Mouse (Mus musculus) forebrain, embryonic 14.5 days (tissue): ENCODE measurements around the gene Kif6. TPM values are rescaled to one million over a fixed set of nuclear protein-coding genes. Genes with fewer than 3 reads are reported as not detected.

ENCODE experiments used
- ATAC-seq: fragments of 200-750 bp; cut with Nextera tagmentation; 2 replicates; pipeline ENCODE4 v1.8.0; 2017; ENCODE audit warnings: mild to moderate bottlenecking, moderate library complexity
- DNase-seq: peaks from one replicate; pipeline ENCODE4 v3.0.0-alpha.2; 2015; ENCODE audit warnings: low spot score
- H3K27ac ChIP-seq: fragments of 300-500 bp; sonication (generic); 2 replicates; pipeline ENCODE4 v1.5.1; 2014; ENCODE audit warnings: low read depth, mild to moderate bottlenecking, control low read depth, low read length, moderate library complexity
- H3K27me3 ChIP-seq: fragments of 300-500 bp; sonication (generic); replicated peaks from 2 replicates; pipeline ENCODE4 v1.6.1; 2014; ENCODE audit warnings: low read length, control low read depth, mixed read lengths; ENCODE audit not compliant: control insufficient read depth, insufficient read depth
- H3K36me3 ChIP-seq: fragments of 300-500 bp; sonication (generic); 2 replicates; pipeline ENCODE4 v1.6.1; 2014; ENCODE audit warnings: low read length, control low read depth; ENCODE audit not compliant: control insufficient read depth, insufficient read depth
- H3K4me1 ChIP-seq: fragments of 300-500 bp; sonication (generic); 2 replicates; pipeline ENCODE4 v1.6.1; 2014; ENCODE audit warnings: antibody characterized with exemption, low read length, control low read depth; ENCODE audit not compliant: control insufficient read depth, insufficient read depth
- H3K4me2 ChIP-seq: fragments of 300-500 bp; sonication (generic); 2 replicates; pipeline ENCODE4 v1.6.1; 2014; ENCODE audit warnings: mild to moderate bottlenecking, control low read depth, low read length
- H3K4me3 ChIP-seq: fragments of 300-500 bp; sonication (generic); 2 replicates; pipeline ENCODE4 v1.5.1; 2014; ENCODE audit warnings: low read depth, low read length, control low read depth
- H3K9ac ChIP-seq: fragments of 300-500 bp; sonication (generic); 2 replicates; pipeline ENCODE4 v1.6.1; 2014; ENCODE audit warnings: mild to moderate bottlenecking, low read length, control low read depth, moderate library complexity
- H3K9me3 ChIP-seq: fragments of 300-500 bp; sonication (generic); replicated peaks from 2 replicates; pipeline ENCODE4 v1.6.1; 2016; ENCODE audit warnings: low read length, control low read depth, mixed read lengths; ENCODE audit not compliant: control insufficient read depth
- WGBS: fragments of 180-500 bp; shearing (Covaris S2); extraction: QIAGEN DNeasy Blood & Tissue Kit; methylation state at CpG from one replicate; pipeline ENCODE4 v1.1.7; 2014; 5-methylcytosine and 5-hydroxymethylcytosine counted together
- polyA plus RNA-seq: library from polyadenylated mRNA; unstranded; fragments of >200 nt; fragmentation: Nextera tagmentation; extraction: Ambion mirVana; gene quantifications from 2 replicates; pipeline ENCODE4 v1.2.1, GENCODE M21; 2014

Kif6 gene
- polyA plus RNA-seq, 1 experiment from 2014 or later = 1.2 TPM

DNA sequence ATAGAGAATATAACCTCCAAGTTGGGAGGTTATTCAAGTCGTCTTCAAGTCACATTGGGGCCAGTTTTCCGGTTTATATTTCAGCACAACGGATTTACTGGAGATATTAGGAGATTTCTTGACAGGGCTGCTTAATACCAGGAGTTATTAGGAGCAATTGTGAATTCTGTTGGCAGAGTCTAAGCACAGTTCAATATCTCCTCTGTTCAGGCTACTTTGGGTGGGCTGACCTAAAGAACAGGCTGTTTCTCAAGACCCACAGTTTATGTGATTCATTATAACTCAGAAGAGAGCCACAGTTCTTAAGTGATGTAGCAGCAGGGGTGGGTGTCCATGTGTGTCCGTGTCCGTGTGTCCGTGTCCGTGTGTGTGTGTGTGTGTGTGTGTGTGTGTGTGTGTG, 34.5 kb downstream of the Kif6 start:
- Histone ChIP-seq H3K27me3 (no peaks in the 10 kb centered on the region), H3K4me3 (no peak overlapping the region), H3K9ac (no peak overlapping the region), H3K27ac (no peak overlapping the region), H3K4me2 (no peak overlapping the region), H3K9me3 (0 out of 2 replicates have a peak, but pooled peaks cover 3% of the 10 kb centered on the region), H3K36me3 (no peaks in the 10 kb centered on the region), H3K4me1 (no peaks in the 10 kb centered on the region)
- 87% methylated on average over 7 of the region's 7 CpGs for WGBS
- ATAC-seq (no peak), DNase-seq (no peak)

DNA sequence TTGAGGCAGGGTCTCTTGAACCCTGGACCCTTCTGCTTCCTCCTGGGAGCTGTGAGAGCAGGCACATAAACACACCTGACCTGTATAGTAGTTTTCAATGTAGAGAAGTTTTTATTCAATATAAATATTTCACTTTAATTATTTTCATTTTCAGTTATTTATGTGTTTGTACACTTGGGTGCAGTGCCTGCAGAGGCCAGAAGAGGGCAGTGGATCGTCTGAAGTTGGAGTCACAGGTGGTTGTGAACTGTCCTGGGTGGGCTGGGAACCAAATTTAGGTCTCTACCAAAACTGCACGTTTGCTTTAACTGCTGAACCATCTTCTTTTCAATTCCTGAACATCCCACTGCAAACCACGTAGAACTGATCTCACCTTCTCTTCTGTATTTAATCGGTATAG, 35.4 kb downstream of the Kif6 start:
- Histone ChIP-seq H3K9me3 (0 out of 2 replicates have a peak, but pooled peaks cover 3% of the 10 kb centered on the region), H3K27me3 (no peaks in the 10 kb centered on the region), H3K36me3 (no peaks in the 10 kb centered on the region), H3K4me2 (no peak overlapping the region), H3K4me1 (no peaks in the 10 kb centered on the region), H3K9ac (no peak overlapping the region), H3K4me3 (no peak overlapping the region), H3K27ac (no peak overlapping the region)
- DNase-seq = no peak
- no peak for ATAC-seq
- 93% methylated on average over 4 of the region's 4 CpGs for WGBS

DNA sequence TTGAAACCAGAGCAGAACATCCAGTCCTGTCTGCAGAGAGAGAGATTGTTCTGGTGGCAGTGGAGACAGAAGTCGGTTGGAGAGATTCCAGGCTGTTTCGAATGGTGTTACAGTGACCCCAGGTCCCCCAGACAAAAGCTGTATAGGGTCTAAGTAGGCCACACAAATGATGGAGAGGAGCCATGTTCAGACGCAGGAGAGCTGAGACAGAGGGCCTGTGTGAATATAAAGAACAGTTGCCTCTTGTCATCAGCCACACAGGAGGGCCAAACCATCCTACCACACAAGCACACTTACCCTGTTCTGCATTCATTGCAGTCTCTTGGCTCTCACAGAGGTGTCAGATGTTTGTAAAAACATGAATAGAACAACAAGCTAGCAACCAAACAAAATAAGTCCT, 37.4 kb downstream of the Kif6 start:
- H3K27me3 ChIP-seq = no peaks in the 10 kb centered on the region
- no peaks in the 10 kb centered on the region for H3K4me1 ChIP-seq
- no peak overlapping the region for H3K9ac ChIP-seq
- H3K4me2 ChIP-seq = no peak overlapping the region
- no peak overlapping the region for H3K4me3 ChIP-seq
- ATAC-seq (peak; percentile 37; the same call in 1 of the 2 replicates), DNase-seq (peak; percentile 32)
- H3K9me3 ChIP-seq = 0 out of 2 replicates have a peak, but pooled peaks cover 3% of the 10 kb centered on the region
- H3K27ac ChIP-seq = no peak overlapping the region
- H3K36me3 ChIP-seq = no peaks in the 10 kb centered on the region
- 27% methylated on average over 3 of the region's 3 CpGs for WGBS

DNA sequence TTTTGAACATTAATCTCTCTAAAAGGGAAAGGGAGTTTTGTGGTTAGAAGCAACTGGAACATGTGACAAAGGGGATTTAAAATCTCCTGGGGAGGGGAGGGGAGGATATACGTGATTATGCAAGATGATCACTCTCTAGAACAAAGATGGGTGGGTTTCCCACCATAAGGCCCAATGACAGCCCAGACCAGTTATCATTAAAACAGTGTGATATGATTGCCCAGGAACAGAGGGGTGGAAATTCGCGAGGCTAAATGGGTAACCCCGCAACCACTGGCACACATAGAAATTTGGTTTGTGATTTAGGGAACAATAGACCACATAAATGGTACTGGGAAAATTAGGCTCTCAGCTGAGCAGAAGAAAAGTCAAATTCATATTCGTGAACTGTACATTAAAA, 37.9 kb downstream of the Kif6 start:
- H3K4me2 ChIP-seq = no peak overlapping the region
- H3K9me3 ChIP-seq = 0 out of 2 replicates have a peak, but pooled peaks cover 3% of the 10 kb centered on the region
- peak; percentile 46; the same call in 1 of the 2 replicates for ATAC-seq
- 49% methylated on average over 5 of the region's 5 CpGs for WGBS
- no peak overlapping the region for H3K27ac ChIP-seq
- no peaks in the 10 kb centered on the region for H3K4me1 ChIP-seq
- H3K27me3 ChIP-seq = no peaks in the 10 kb centered on the region
- no peaks in the 10 kb centered on the region for H3K36me3 ChIP-seq
- H3K4me3 ChIP-seq = no peak overlapping the region
- H3K9ac ChIP-seq = no peak overlapping the region
- DNase-seq = peak; percentile 17

DNA sequence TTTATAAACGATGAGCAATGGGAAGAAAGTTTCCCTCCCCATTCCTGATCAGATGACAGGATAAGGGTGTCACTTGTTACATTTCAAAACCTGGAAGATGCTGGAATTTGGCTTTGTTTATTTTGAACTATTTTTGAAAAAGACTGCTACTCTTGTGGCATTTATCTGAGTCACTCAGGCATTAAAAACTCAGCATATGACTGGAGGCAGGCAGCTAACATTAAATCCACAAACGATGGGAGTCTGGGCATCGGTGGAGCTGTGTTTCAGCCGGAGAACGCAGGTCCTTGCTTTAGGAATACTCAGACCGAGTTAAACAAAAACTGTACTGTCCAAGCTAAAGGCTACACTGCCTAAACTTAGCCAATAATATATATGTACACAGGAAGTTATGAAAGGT, 46.7 kb downstream of the Kif6 start:
- Histone ChIP-seq H3K4me3 (no peak overlapping the region), H3K4me2 (no peak overlapping the region), H3K4me1 (no peaks in the 10 kb centered on the region), H3K36me3 (no peaks in the 10 kb centered on the region), H3K9me3 (no peaks in the 10 kb centered on the region), H3K9ac (no peak overlapping the region), H3K27me3 (no peaks in the 10 kb centered on the region), H3K27ac (no peak overlapping the region)
- DNase-seq (no peak), ATAC-seq (no peak)
- 71% methylated on average over 6 of the region's 6 CpGs for WGBS

DNA sequence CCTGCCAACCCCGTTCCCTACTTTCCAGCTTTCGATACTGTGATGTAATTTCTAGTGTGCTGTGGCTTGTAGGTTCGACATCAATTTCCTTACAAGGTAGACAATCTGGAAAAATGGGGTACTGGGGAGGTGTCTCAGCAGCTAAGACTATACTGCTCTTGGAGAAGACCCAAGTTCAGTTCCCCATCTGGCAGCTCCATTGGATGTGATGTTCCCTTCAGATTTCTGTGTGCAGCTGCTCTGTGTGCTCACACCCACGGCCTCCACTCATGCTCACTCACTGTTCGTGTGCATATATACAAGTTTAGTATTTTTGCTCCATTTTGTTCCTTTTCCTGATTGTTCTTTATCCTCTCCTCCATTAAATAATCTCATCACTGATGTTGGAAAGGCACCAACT, 51.8 kb downstream of the Kif6 start:
- H3K27me3 ChIP-seq = no peaks in the 10 kb centered on the region
- DNase-seq (no peak), ATAC-seq (no peak)
- H3K4me1 ChIP-seq = no peaks in the 10 kb centered on the region
- no peaks in the 10 kb centered on the region for H3K9me3 ChIP-seq
- no peak overlapping the region for H3K4me2 ChIP-seq
- H3K4me3 ChIP-seq = no peak overlapping the region
- no peaks in the 10 kb centered on the region for H3K36me3 ChIP-seq
- no peak overlapping the region for H3K27ac ChIP-seq
- 91% methylated on average over 5 of the region's 5 CpGs for WGBS
- no peak overlapping the region for H3K9ac ChIP-seq

DNA sequence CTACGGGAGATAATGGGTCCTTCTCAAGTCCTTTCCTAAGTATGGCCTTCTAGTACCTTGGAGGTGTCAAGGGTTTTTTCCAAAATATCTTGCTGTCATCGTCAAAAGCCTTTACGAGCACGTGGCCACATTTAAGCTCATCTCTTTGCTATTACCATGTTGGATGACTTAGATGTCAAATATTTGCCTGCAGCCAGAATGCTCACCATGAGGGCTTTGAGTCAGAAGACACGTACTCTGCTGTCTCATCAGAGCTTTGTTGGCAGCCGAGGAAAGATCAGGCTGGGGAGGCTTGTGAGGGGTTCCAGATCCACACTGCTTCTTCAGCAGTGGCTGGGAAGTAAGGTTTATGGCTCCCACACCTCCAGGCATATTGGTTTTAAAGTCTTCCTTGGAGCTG, 53.4 kb downstream of the Kif6 start:
- 87% methylated on average over 6 of the region's 6 CpGs for WGBS
- no peaks in the 10 kb centered on the region for H3K9me3 ChIP-seq
- no peak overlapping the region for H3K4me2 ChIP-seq
- no peaks in the 10 kb centered on the region for H3K27me3 ChIP-seq
- no peak overlapping the region for H3K9ac ChIP-seq
- no peak overlapping the region for H3K27ac ChIP-seq
- no peak for DNase-seq
- no peaks in the 10 kb centered on the region for H3K36me3 ChIP-seq
- H3K4me3 ChIP-seq = no peak overlapping the region
- no peaks in the 10 kb centered on the region for H3K4me1 ChIP-seq
- no peak for ATAC-seq

DNA sequence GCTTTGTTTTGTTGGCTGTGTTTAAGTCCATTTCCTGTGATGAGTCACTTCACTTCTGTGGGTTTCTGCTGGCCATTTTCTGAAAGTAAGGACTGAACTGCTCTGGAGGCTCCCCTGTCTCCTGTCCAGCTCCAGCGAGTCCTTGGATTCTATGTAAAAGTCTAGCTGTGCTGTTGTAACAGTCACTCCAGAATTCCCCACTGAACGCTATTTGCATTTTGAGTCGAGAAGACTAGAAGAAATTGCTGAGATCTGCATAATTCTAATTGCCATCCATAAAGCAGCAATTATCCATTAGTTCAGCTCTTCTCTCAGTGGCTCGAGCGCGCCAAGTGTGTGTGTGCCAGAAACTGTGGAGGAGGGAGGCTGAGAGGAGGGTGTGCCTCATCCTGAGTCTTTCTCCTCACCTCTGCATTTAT, 57.0 kb downstream of the Kif6 start:
- no peak overlapping the region for H3K4me2 ChIP-seq
- H3K4me1 ChIP-seq = no peaks in the 10 kb centered on the region
- no peaks in the 10 kb centered on the region for H3K27me3 ChIP-seq
- H3K9me3 ChIP-seq = no peaks in the 10 kb centered on the region
- H3K27ac ChIP-seq = no peak overlapping the region
- ATAC-seq = peak; percentile 86
- H3K9ac ChIP-seq = no peak overlapping the region
- no peak overlapping the region for H3K4me3 ChIP-seq
- DNase-seq = peak; percentile 83
- H3K36me3 ChIP-seq = no peaks in the 10 kb centered on the region
- WGBS = 41% methylated on average over 6 of the region's 6 CpGs

DNA sequence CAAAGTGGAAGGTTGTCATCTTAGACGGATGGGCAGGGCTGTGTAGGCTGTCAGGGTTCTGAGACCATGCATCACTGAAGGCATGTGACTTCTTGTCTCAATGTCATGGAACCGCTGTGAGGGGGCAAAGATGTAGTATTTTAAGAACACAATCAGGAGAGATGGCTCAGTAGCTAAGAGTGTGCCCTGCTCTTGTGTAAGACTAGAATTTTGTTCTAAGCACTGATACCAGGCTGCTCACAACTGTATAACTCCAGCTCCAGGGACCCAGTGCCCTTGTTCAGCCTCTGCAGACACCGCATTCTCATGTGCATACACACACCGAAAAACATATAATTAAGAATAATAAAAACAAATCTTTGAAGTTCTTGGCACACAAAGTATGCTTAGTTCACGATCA, 57.5 kb downstream of the Kif6 start:
- no peak overlapping the region for H3K4me3 ChIP-seq
- no peak overlapping the region for H3K9ac ChIP-seq
- no peaks in the 10 kb centered on the region for H3K36me3 ChIP-seq
- no peak overlapping the region for H3K4me2 ChIP-seq
- no peaks in the 10 kb centered on the region for H3K27me3 ChIP-seq
- ATAC-seq (no peak; the same call in 1 of the 2 replicates), DNase-seq (no peak)
- H3K9me3 ChIP-seq = no peaks in the 10 kb centered on the region
- no peaks in the 10 kb centered on the region for H3K4me1 ChIP-seq
- H3K27ac ChIP-seq = no peak overlapping the region
- 83% methylated on average over 5 of the region's 5 CpGs for WGBS
